Mouse (Mus musculus) spleen, adult 2 months (tissue): ENCODE measurements around the gene Carns1. TPM values are rescaled to one million over a fixed set of nuclear protein-coding genes. Genes with fewer than 3 reads are reported as not detected.
A peak's percentile ranks its signal among the peaks of the same experiment; 100 is the strongest.

ENCODE experiments used
- DNase-seq, 2 experiments: peaks; one replicate each; pipeline versions ENCODE4 v3.0.0 to v3.0.0-alpha.2; 2012 to 2021; ENCODE audit warnings: low spot score in 2 of 2, low read depth in 1 of 2
- H3K27ac ChIP-seq: fragments of 200-500 bp; 2 replicates; pipeline ENCODE4 v1.5.1; 2012; ENCODE audit warnings: low read length, inconsistent platforms; ENCODE audit not compliant: insufficient read depth
- H3K27me3 ChIP-seq: fragments of 200-500 bp; 2 replicates; pipeline ENCODE4 v1.6.1; 2012; ENCODE audit warnings: mild to moderate bottlenecking, moderate library complexity, low read length, inconsistent platforms; ENCODE audit not compliant: control insufficient read depth, insufficient read depth
- H3K36me3 ChIP-seq: fragments of 200-500 bp; 2 replicates; pipeline ENCODE4 v1.6.1; 2012; ENCODE audit warnings: mild to moderate bottlenecking, low read length, inconsistent platforms; ENCODE audit not compliant: control insufficient read depth, insufficient read depth
- H3K4me1 ChIP-seq: fragments of 200-500 bp; 2 replicates; pipeline ENCODE4 v1.6.1; 2011; ENCODE audit warnings: inconsistent platforms; ENCODE audit not compliant: control insufficient read depth, insufficient read depth, insufficient read length
- H3K4me3 ChIP-seq: fragments of 200-500 bp; 2 replicates; pipeline ENCODE4 v1.5.1; 2011; ENCODE audit warnings: mild to moderate bottlenecking, inconsistent platforms; ENCODE audit not compliant: insufficient read depth, insufficient read length; ENCODE audit errors: extremely low read depth
- CTCF ChIP-seq: fragments of 200-500 bp; IDR thresholded peaks from 2 replicates; pipeline ENCODE4 v1.5.1; 2011; ENCODE audit warnings: mild to moderate bottlenecking, inconsistent platforms; ENCODE audit not compliant: insufficient read depth, insufficient read length, insufficient replicate concordance; ENCODE audit errors: extremely low read depth
- POLR2A ChIP-seq: fragments of 200-500 bp; IDR thresholded peaks from 2 replicates; pipeline ENCODE4 v1.6.1; 2011; ENCODE audit warnings: low read depth, low read length, inconsistent platforms
- WGBS: fragments of 180-500 bp; shearing (Covaris S2); methylation state at CpG from one replicate; pipeline ENCODE4 v1.1.7; 2018; 5-methylcytosine and 5-hydroxymethylcytosine counted together
- polyA plus RNA-seq: library from polyadenylated mRNA; depleted of rRNA; stranded (reverse); fragments of >200 nt; gene quantifications from 2 replicates; pipeline ENCODE4 v1.2.3, GENCODE M21; 2012

Carns1 gene
- polyA plus RNA-seq, 1 experiment = 52.0 TPM

DNA sequence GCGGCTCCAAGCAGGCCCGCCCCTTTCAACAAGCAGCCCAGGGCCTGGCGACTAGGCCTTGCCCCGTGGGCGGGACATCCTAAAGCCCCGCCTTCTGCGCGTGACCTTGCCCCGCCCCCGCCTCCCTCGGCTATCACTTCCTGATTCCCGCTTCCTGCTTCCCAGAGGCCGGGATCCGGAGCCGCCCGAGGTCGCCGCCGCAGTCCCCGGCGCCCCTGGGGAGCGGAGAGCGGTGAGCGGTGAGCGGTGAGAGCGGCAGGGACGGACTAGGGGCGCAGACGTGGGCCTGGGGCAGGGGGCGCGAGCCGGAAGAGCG, 26.8 kb downstream of the Carns1 start, which contains the start of gene Coro1b:
TSS of gene Coro1b (plus strand) at position 129 of the 316 bp plus-strand sequence.
- Histone ChIP-seq H3K4me1 (peaks cover 50% of the 10 kb centered on the region), H3K27ac (peak within 1 kb of the TSS; percentile 86), H3K4me3 (peak within 1 kb of the TSS; percentile 77), H3K27me3 (no peaks in the 10 kb centered on the region), H3K36me3 (peaks cover 19% of the 10 kb centered on the region)
- peak; percentile 76 to 92 for DNase-seq
- 1% methylated on average over 32 of the region's 33 CpGs for WGBS
- TF ChIP-seq CTCF = no peak
- peak; percentile 65 for TF ChIP-seq POLR2A

DNA sequence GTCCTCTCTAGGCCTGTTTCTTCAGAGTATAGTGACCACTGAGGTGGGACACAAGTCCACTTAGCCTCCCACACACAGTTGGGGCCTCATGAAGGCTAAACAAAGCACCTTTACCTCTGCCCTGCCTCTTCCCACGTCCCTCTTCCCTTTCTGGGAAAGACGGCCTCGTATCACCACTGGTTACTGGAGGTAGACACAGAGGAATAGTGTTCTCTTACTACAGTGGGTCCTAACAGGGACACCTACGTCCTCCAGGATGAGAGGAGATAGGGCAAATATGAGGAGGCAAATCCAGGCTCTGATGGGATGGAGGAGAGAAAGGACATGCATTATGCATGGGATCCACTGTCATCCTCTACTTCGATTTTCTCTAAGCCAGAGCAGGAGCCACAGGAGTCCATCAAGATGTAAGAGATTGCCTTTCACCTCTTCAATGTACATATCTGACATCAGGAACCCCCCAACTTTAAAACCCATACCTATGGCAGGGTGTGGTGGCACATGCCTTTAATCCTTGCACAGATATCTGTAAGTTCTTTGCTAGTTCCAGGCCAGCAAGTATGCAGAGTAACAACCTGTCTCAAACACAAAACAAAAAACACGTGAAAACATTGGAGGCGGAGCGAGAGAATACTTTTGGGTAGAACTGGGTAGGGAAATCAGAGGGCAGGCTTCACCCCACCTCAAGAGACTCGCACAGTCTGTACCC, 27.3 kb downstream of the Carns1 start:
- peak overlapping the region; percentile 72 for H3K27ac ChIP-seq
- WGBS = 38% methylated on average over 9 of the region's 9 CpGs

DNA sequence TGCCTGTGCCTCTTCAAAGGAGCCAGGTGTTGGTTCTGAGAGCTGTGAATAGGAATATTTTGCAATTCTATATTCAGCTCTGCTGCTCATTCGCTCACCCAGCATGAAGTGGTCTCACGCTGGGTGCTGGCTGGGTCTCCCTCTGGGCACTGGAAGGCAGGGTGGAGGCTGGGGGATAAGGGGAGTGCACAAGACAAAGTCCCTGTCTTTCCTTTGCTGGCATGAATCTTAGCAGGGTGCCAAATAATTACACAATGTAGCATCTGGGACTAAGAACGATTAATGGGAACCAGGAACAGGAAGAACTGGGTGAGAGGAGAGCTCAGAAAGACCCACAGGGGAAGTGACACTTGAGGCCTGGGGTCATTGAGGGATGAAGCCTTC, 28.3 kb downstream of the Carns1 start:
- Histone ChIP-seq H3K4me3 (no peak overlapping the region), H3K27me3 (no peaks in the 10 kb centered on the region), H3K36me3 (peaks cover 14% of the 10 kb centered on the region; the same call in 1 of the 2 replicates), H3K4me1 (peaks cover 58% of the 10 kb centered on the region), H3K27ac (peak overlapping the region; percentile 72)
- WGBS = 50% methylated on average over 3 of the region's 3 CpGs
- no peak for DNase-seq
- TF ChIP-seq POLR2A = no peak
- no peak for TF ChIP-seq CTCF

More for the DNA sequence above, 27.3 kb downstream of the Carns1 start:
- no peak for DNase-seq
- Histone ChIP-seq H3K4me1 (peaks cover 55% of the 10 kb centered on the region), H3K36me3 (peaks cover 18% of the 10 kb centered on the region), H3K27me3 (no peaks in the 10 kb centered on the region), H3K4me3 (peak overlapping the region; percentile 77)
- no peak for TF ChIP-seq POLR2A
- TF ChIP-seq CTCF = no peak

DNA sequence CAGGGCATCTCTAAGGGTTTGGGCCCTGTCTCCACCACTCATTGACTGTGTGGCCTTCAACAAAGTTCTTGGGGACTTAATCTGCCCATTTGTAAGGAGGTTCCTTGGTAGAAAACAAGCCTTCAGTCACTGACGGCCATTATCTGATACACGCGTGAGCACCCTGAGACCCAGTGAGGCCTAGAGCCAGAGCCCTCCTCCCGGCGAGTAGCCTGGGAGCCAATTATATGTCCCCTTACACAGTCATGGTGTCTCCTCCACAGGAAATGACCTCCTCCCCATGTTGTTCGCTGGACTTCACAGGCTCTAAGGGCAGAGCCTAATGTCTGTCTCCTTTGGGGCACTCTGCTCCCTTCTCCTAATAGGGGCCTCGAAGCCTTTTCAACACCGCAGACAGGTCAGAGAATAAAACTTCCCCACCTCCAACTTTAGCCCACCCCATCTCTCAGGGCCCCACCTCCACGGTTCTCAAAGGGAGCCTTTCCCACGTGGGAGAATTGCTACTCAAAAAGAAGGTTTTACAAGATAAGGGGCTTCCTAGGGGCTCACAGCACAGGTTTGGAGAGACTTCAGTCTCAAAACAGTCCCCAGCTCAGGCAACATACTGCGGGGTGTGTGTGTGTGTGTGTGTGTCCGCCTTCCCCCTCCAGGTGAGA, 28.8 kb downstream of the Carns1 start:
- peaks cover 58% of the 10 kb centered on the region for H3K4me1 ChIP-seq
- TF ChIP-seq POLR2A (no peak), CTCF (no peak)
- DNase-seq = no peak
- peak overlapping the region; percentile 55 for H3K27ac ChIP-seq
- no peaks in the 10 kb centered on the region for H3K27me3 ChIP-seq
- H3K4me3 ChIP-seq = no peak overlapping the region
- peaks cover 11% of the 10 kb centered on the region; the same call in 1 of the 2 replicates for H3K36me3 ChIP-seq
- WGBS = 82% methylated on average over 12 of the region's 12 CpGs

DNA sequence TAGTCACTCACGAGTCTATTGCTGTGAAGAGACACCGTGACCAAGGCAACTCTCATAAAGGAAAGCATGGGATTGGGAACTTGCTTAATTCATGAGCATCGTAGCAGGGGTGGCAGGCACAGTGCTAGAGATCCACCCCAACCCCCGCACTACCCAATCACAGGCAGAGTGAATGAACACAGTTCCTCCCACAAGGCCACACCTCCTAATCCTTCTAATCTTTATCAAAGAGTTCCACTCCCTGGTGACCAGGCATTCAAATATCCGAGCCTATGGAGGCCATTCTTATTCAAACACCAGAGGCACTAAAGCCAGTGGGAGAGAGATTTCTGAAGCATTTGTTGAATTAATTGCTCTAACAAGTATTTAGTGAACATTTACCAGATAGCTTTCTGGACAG, 29.3 kb downstream of the Carns1 start:
- no peak for DNase-seq
- no peaks in the 10 kb centered on the region for H3K27me3 ChIP-seq
- no peak overlapping the region for H3K4me3 ChIP-seq
- TF ChIP-seq CTCF (no peak), POLR2A (no peak)
- no peak overlapping the region for H3K27ac ChIP-seq
- WGBS = 98% methylated on average over 5 of the region's 5 CpGs
- H3K4me1 ChIP-seq = peaks cover 58% of the 10 kb centered on the region
- peaks cover 7% of the 10 kb centered on the region; the same call in 1 of the 2 replicates for H3K36me3 ChIP-seq

DNA sequence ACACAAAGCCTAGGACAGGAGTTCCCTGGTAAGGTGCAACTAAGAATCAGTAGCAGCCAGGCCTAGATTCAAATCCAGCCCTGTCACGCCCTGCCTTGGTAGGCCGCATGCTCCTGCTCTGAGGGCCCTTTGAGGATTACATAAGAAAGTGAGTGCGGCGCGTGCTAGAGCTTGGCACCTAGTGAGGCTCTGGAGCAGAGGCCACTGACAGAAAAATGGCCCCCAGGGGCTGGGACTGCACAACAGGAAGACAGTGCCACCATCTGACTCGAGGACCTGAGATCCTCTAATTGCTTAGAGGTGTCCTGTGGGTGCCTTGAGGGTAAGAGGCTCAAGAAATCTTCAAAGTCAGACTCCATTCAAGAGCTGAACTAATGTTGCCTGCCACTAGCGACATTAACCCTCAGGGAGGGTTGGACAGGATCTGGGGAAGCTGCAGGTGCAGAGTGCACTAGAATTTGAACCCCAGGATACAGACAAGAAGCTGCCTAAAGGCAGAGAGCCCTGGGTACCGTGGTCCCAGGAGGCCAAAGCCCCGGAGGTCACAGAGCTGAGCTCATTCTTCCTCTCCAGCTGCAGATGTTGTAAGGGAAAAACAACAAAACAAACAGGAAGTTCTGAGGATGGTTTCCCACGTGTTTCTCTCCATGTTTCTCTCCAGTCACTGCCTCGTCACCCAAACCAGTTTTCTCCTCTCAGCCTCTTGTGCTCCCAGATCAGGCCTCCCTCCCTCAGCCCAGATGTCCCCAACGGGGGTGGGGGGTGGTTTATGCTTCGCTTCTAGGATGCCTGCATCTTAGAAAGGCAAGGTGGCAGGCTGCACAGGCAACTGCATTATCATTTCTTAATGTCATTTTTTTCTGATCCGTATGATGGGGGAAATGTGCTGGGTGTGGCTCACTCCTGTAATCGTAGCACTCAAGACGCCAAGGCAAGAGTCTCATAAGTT, 30.5 kb downstream of the Carns1 start:
- Histone ChIP-seq H3K4me1 (peaks cover 51% of the 10 kb centered on the region), H3K27me3 (no peaks in the 10 kb centered on the region), H3K4me3 (no peak overlapping the region), H3K27ac (peak overlapping the region; percentile 77), H3K36me3 (no peaks in the 10 kb centered on the region)
- TF ChIP-seq POLR2A (no peak), CTCF (no peak)
- 30% methylated on average over 16 of the region's 16 CpGs for WGBS
- peak in 1 of 2 experiments; percentile 66 for DNase-seq
